Mouse (Mus musculus) olfactory bulb, adult 2 months (tissue): ENCODE measurements around the gene Lrmda.

Experiments
- CTCF ChIP-seq: fragments of 200-500 bp; IDR thresholded peaks from 2 replicates; pipeline ENCODE4 v1.5.1; 2012; ENCODE audit warnings: low read depth, mild to moderate bottlenecking, low read length, moderate library complexity; ENCODE audit not compliant: insufficient read depth
- POLR2A ChIP-seq: fragments of 200-500 bp; IDR thresholded peaks from 2 replicates; pipeline ENCODE4 v1.6.1; 2012; ENCODE audit warnings: mild to moderate bottlenecking, low read depth, low read length, moderate library complexity; ENCODE audit not compliant: insufficient read depth

DNA sequence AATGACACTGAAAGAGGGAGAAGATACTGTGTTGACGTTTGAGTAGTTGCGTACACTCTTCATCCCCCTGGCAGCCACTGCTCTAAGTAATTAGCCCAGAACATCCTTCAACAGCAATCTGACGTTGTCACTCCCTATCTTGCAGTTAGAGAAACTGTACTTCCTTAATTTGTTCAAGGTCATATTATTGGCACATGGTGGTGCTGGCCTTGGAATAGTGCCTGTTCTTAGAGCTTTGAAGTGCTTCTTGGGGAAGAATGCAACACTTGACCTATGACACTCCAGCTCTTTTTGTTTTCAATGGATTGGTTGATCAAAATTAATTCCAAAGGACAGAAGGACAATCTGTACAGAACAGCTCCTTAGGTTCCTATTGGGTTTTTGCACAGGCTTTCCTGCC lies 514.0 kb downstream of the Lrmda start:
- TF ChIP-seq POLR2A (no peak), CTCF (no peak)
